Mouse (Mus musculus): ENCODE data around the gene Osgin1. TPM values are rescaled to one million over a fixed set of nuclear protein-coding genes. Genes with fewer than 3 reads are reported as not detected.

Osgin1 gene
- total and polyA plus RNA-seq, 3 experiments, result 0.10 to 0.49 TPM; not detected in 1

- DNase-seq (ENCODE audit: low spot score) (peak; percentile 43), ATAC-seq (ENCODE audit: extremely low read depth, insufficient number of reproducible peaks, low FRiP score, poor library complexity, severe bottlenecking) (no peak)
These were observed 38.6 kb upstream of the Osgin1 start for GRCm38 (mm10) chr8:119395072-119395950.

GRCm38 (mm10) chr8:119398558-119398957 lies 35.4 kb upstream of the Osgin1 start:
- peaks cover 71% of the 10 kb centered on the region for H3K36me3 ChIP-seq (replicated peaks)
- H3K9me3 ChIP-seq (replicated peaks), result no peaks in the 10 kb centered on the region
- ATAC-seq (ENCODE audit: extremely low read depth, insufficient number of reproducible peaks, low FRiP score, poor library complexity, severe bottlenecking), result no peak
- TF ChIP-seq TAL1 (conservative IDR thresholded peaks at IDR 0.05; ENCODE audit: low read depth, low read length), result no peak
- TF ChIP-seq GATA1 (IDR thresholded peaks at IDR 0.05; ENCODE audit: borderline replicate concordance, low read length), result no peak
- TF ChIP-seq CTCF (IDR thresholded peaks at IDR 0.05; ENCODE audit: low read depth, low read length), result no peak
- TF ChIP-seq GATA2 (IDR thresholded peaks at IDR 0.05; ENCODE audit: borderline replicate concordance, low read depth, low read length), result no peak
- no peak for TF ChIP-seq POLR2AphosphoS5 (IDR thresholded peaks at IDR 0.05; ENCODE audit: insufficient replicate concordance, low read depth, low read length)
- H3K4me3 ChIP-seq (ENCODE audit: low read depth, low read length), result no peak overlapping the region
- no peak for DNase-seq (ENCODE audit: low spot score)
- H3K27me3 ChIP-seq (ENCODE audit: insufficient read depth, low read length), result no peaks in the 10 kb centered on the region
- peaks cover 22% of the 10 kb centered on the region for H3K4me1 ChIP-seq (ENCODE audit: insufficient read depth, low read depth, low read length)

More at GRCm38 (mm10) chr8:119395072-119395950, 38.6 kb upstream of the Osgin1 start:
- no peaks in the 10 kb centered on the region for H3K9me3 ChIP-seq (replicated peaks)
- no peaks in the 10 kb centered on the region for H3K27me3 ChIP-seq (ENCODE audit: insufficient read depth, low read length)
- H3K36me3 ChIP-seq (replicated peaks), result peaks cover 42% of the 10 kb centered on the region
- peak overlapping the region; percentile 91 for H3K4me3 ChIP-seq (ENCODE audit: low read depth, low read length)
- H3K4me1 ChIP-seq (ENCODE audit: insufficient read depth, low read depth, low read length), result peaks cover 22% of the 10 kb centered on the region
- TF ChIP-seq GATA1 (IDR thresholded peaks at IDR 0.05; ENCODE audit: borderline replicate concordance, low read length) (no peak), GATA2 (IDR thresholded peaks at IDR 0.05; ENCODE audit: borderline replicate concordance, low read depth, low read length) (no peak), CTCF (IDR thresholded peaks at IDR 0.05; ENCODE audit: low read depth, low read length) (no peak), POLR2AphosphoS5 (IDR thresholded peaks at IDR 0.05; ENCODE audit: insufficient replicate concordance, low read depth, low read length) (no peak), TAL1 (conservative IDR thresholded peaks at IDR 0.05; ENCODE audit: low read depth, low read length) (no peak)

GRCm38 (mm10) chr8:119399255-119399654 lies 34.7 kb upstream of the Osgin1 start:
- Histone ChIP-seq H3K4me1 (ENCODE audit: insufficient read depth, low read depth, low read length) (peaks cover 17% of the 10 kb centered on the region), H3K27me3 (ENCODE audit: insufficient read depth, low read length) (no peaks in the 10 kb centered on the region), H3K36me3 (replicated peaks) (peaks cover 78% of the 10 kb centered on the region), H3K4me3 (ENCODE audit: low read depth, low read length) (no peak overlapping the region), H3K9me3 (replicated peaks) (no peaks in the 10 kb centered on the region)
- no peak for TF ChIP-seq GATA2 (IDR thresholded peaks at IDR 0.05; ENCODE audit: borderline replicate concordance, low read depth, low read length)
- DNase-seq (ENCODE audit: low spot score), result no peak
- ATAC-seq (ENCODE audit: extremely low read depth, insufficient number of reproducible peaks, low FRiP score, poor library complexity, severe bottlenecking), result no peak

GRCm38 (mm10) chr8:119400122-119400671 lies 33.7 kb upstream of the Osgin1 start:
- peaks cover 14% of the 10 kb centered on the region for H3K4me1 ChIP-seq (ENCODE audit: insufficient read depth, low read depth, low read length)
- H3K9me3 ChIP-seq (replicated peaks), result no peaks in the 10 kb centered on the region
- no peak overlapping the region for H3K4me3 ChIP-seq (ENCODE audit: low read depth, low read length)
- DNase-seq (ENCODE audit: low spot score), result no peak
- H3K36me3 ChIP-seq (replicated peaks), result peaks cover 87% of the 10 kb centered on the region
- TF ChIP-seq CTCF (IDR thresholded peaks at IDR 0.05; ENCODE audit: low read depth, low read length) (no peak), POLR2AphosphoS5 (IDR thresholded peaks at IDR 0.05; ENCODE audit: insufficient replicate concordance, low read depth, low read length) (no peak), GATA1 (IDR thresholded peaks at IDR 0.05; ENCODE audit: borderline replicate concordance, low read length) (no peak), TAL1 (conservative IDR thresholded peaks at IDR 0.05; ENCODE audit: low read depth, low read length) (no peak), GATA2 (IDR thresholded peaks at IDR 0.05; ENCODE audit: borderline replicate concordance, low read depth, low read length) (no peak)
- H3K27me3 ChIP-seq (ENCODE audit: insufficient read depth, low read length), result no peaks in the 10 kb centered on the region
- ATAC-seq (ENCODE audit: extremely low read depth, insufficient number of reproducible peaks, low FRiP score, poor library complexity, severe bottlenecking), result no peak

GRCm38 (mm10) chr8:119400904-119401303 lies 33.0 kb upstream of the Osgin1 start:
- Histone ChIP-seq H3K9me3 (replicated peaks) (no peaks in the 10 kb centered on the region), H3K36me3 (replicated peaks) (peaks cover 93% of the 10 kb centered on the region), H3K4me1 (ENCODE audit: insufficient read depth, low read depth, low read length) (peaks cover 6% of the 10 kb centered on the region), H3K27me3 (ENCODE audit: insufficient read depth, low read length) (no peaks in the 10 kb centered on the region), H3K4me3 (ENCODE audit: low read depth, low read length) (no peak overlapping the region)
- DNase-seq (ENCODE audit: low spot score), result no peak
- ATAC-seq (ENCODE audit: extremely low read depth, insufficient number of reproducible peaks, low FRiP score, poor library complexity, severe bottlenecking), result no peak
- TF ChIP-seq GATA1 (IDR thresholded peaks at IDR 0.05; ENCODE audit: borderline replicate concordance, low read length), result no peak
- no peak for TF ChIP-seq CTCF (IDR thresholded peaks at IDR 0.05; ENCODE audit: low read depth, low read length)
- TF ChIP-seq POLR2AphosphoS5 (IDR thresholded peaks at IDR 0.05; ENCODE audit: insufficient replicate concordance, low read depth, low read length), result no peak
- no peak for TF ChIP-seq GATA2 (IDR thresholded peaks at IDR 0.05; ENCODE audit: borderline replicate concordance, low read depth, low read length)
- no peak for TF ChIP-seq TAL1 (conservative IDR thresholded peaks at IDR 0.05; ENCODE audit: low read depth, low read length)

- DNase-seq (ENCODE audit: low spot score) (no peak), ATAC-seq (ENCODE audit: extremely low read depth, insufficient number of reproducible peaks, low FRiP score, poor library complexity, severe bottlenecking) (no peak)
- H3K9me3 ChIP-seq (replicated peaks), result no peaks in the 10 kb centered on the region
- no peaks in the 10 kb centered on the region for H3K27me3 ChIP-seq (ENCODE audit: insufficient read depth, low read length)
- no peaks in the 10 kb centered on the region; the same call in 1 of the 2 replicates for H3K4me1 ChIP-seq (ENCODE audit: insufficient read depth, low read depth, low read length)
- no peak for TF ChIP-seq TAL1 (conservative IDR thresholded peaks at IDR 0.05; ENCODE audit: low read depth, low read length)
- TF ChIP-seq GATA1 (IDR thresholded peaks at IDR 0.05; ENCODE audit: borderline replicate concordance, low read length), result no peak
- TF ChIP-seq GATA2 (IDR thresholded peaks at IDR 0.05; ENCODE audit: borderline replicate concordance, low read depth, low read length), result no peak
- no peak for TF ChIP-seq CTCF (IDR thresholded peaks at IDR 0.05; ENCODE audit: low read depth, low read length)
- no peak for TF ChIP-seq POLR2AphosphoS5 (IDR thresholded peaks at IDR 0.05; ENCODE audit: insufficient replicate concordance, low read depth, low read length)
- peaks cover 94% of the 10 kb centered on the region for H3K36me3 ChIP-seq (replicated peaks)
- H3K4me3 ChIP-seq (ENCODE audit: low read depth, low read length), result no peak overlapping the region
These were observed 30.0 kb upstream of the Osgin1 start for GRCm38 (mm10) chr8:119403912-119404311.

All from G1E (cell line).